Mouse (Mus musculus): Measurements from ENCODE around the gene Trim33.
A peak's percentile ranks its signal among the peaks of the same experiment; 100 is the strongest.

Gene Trim33

GRCm38 (mm10) chr3:103364182-103364945 is 85.3 kb downstream of the Trim33 start:
- DNase-seq: no peak

- DNase-seq: no peak
Observed at GRCm38 (mm10) chr3:103367176-103367970, 88.3 kb downstream of the Trim33 start.

GRCm38 (mm10) chr3:103368731-103369130 is 89.6 kb downstream of the Trim33 start:
- DNase-seq: no peak

DNA sequence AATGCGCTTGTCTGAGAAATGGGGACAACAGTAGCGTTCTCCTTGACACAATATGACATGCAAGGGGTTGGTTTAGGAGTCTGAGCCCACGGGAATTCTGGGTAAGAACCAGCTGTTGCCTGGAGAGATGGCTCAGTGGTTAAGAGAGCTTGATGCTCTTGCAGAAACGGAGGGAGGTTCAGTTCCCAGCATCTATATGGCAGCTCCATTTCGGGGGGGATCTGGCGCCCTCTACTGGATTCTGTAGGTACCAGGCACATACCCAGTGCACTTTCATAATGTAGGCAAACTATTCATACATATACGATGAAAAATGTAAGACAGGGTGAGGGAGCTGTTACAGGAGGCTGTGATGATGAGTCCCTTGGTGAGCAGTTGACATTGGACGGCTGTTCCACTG is 94.9 kb downstream of the Trim33 start:
- peak; percentile 62 to 69 for DNase-seq

- no peak for DNase-seq
Observed at GRCm38 (mm10) chr3:103375181-103375855, 96.2 kb downstream of the Trim33 start.

GRCm38 (mm10) chr3:103378018-103378417 is 98.9 kb downstream of the Trim33 start:
- DNase-seq: no peak

DNA sequence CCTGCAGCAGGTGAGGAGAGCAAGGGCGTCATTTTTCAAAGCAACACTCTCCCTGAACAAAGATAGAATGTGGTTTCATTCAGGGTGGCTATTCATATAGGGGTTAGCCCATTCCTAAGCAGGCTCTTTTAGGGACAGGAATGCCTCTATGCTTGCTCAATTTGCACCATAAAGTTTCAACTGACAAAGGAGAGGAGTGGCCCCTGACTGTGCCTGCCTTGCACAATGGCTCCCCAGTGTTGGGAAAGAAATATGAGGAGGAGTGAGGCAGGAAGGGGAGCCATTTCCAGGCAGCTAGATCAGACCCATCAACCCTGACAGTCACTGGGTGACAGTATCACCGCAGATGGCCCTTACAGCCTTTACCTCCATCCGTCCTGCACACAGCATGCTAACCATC is 100.3 kb downstream of the Trim33 start:
- DNase-seq: no peak

- DNase-seq: no peak
Observed at GRCm38 (mm10) chr3:103380814-103381213, 101.7 kb downstream of the Trim33 start.

DNA sequence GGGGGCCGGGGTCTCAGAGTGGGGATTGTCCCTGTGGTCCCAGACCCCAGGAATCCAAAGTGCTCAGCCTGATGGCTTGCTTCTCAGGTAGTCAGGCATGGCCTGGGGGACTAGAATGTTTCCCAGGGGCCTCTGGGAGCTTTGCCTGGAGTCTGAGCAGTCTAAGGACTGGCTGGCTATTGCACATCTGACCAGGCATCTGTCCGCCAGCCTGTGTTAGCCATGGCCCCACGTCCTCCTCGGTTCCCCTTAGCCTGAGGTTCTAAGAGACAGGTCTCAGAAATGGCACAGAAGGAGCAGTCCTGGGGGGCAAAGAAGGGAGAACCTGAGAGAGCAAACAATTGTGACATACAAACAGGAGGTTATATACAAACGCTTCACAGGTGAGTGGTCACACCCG is 102.3 kb downstream of the Trim33 start:
- no peak for DNase-seq

- peak; percentile 87 to 90 for DNase-seq
Observed at GRCm38 (mm10) chr3:103382872-103383567, 103.9 kb downstream of the Trim33 start.

DNA sequence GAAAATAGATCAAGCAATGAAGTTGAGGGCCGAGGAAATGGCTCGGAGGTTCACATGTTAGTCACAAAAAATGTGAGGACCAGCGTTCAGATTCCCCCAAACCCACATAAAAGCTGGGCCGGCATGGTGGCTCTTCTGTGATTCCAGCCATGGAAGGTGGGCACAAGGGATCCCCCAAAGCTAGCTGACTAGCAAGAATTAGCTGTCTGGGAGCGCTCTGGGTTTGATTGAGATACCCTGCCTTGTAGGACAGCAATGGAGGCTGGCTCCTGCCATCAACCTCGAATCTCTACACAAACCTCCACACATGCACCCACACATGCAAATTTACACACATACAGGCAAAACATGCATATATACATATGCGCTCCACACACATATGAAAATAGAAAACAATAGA is 105.4 kb downstream of the Trim33 start:
- no peak for DNase-seq

DNA sequence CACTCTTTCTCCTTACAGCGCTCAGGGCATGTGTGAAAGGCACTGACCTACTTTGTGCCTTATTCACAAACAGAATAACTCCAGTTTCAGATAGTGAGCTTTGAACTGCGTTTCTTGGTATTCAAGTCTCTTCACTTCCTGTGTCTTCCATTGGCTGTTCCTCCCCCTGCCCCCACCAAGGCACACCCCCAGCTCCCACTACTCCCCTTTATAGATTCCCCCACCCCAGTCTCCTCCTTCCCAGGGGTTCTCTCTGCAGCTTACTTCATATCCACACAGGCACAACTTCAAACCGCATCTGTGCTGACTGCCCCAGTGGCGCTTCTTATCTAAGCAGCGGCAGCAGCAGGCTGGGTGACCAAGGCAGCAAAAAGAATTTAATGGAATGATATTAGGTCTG is 105.9 kb downstream of the Trim33 start:
- no peak for DNase-seq

GRCm38 (mm10) chr3:103385383-103386291 is 106.5 kb downstream of the Trim33 start:
- no peak for DNase-seq

DNA sequence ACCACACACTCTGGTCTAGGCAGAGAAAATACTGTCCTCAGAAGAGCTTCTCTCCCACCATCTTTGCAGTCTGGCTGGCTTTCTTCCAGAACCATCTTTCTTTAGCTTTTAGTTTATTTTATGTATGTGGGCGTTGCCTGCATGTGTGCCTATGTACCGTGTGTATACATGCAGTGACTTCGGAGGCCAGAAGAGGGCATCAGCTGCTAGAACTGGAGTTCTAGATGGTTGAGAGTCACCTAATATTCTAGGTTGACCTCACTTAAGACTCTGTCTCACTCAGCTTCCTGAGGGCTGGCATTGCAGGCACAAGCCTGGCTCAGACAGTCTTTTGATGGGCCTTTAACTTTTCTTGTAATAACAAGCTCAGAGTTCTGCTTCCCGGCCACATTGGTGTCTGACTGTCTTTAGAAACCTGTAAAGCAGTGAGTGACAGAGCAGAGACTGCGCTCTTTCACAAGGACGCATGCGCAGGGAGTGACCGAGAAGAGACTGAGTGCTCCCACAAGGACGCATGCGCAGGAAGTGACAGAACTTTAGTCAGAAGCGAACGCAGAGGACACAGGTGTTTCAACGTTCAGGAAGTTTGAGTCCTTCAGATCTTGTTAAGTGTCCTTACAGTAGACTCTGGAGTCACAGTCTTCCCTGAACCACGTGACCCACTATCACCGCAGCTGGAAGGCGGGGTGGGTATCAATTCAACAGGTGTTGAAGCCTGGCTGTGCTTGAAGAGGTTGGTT is 107.4 kb downstream of the Trim33 start:
- no peak for DNase-seq

- peak; percentile 54 to 57 for DNase-seq
Observed at GRCm38 (mm10) chr3:103392613-103393258, 113.6 kb downstream of the Trim33 start.

DNA sequence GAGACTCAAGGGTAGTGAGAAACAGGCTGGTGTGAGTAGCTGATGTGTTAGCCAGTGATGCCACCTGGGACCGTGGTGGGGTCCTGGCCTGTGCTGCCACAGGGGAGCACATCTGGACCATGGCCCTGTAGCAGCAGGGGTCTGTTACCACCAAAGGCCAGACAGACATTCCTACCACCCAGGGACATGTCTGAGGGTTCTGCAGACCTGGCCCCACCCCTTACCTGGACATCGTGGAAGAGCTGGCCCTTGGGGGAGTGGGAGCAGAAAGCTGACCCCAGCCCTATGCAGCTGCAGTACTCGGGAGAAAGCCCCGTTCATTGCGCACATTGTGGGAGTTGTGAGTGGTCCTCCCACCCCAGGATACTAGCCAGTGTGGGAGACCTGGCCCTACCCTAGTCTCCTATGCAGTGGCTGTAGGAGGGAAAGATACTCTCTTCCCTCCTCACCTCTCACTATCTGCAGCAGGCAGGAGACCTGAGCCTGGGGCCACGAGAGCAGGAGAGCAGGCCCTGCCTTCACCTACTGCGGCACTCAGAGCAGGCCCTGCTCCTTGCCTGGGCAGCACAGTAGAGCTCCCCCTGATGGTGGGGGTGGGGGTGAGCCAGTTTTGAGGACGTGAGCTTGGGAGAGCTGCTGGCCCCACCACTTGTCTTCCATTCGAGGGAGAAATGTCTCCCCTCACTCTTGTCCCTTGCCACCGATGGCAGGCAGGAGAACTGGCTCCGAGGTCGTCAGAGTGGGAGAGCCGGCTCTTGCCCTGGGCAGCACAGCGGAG is 114.4 kb downstream of the Trim33 start:
- peak in 1 of 2 experiments; percentile 5 for DNase-seq

DNA sequence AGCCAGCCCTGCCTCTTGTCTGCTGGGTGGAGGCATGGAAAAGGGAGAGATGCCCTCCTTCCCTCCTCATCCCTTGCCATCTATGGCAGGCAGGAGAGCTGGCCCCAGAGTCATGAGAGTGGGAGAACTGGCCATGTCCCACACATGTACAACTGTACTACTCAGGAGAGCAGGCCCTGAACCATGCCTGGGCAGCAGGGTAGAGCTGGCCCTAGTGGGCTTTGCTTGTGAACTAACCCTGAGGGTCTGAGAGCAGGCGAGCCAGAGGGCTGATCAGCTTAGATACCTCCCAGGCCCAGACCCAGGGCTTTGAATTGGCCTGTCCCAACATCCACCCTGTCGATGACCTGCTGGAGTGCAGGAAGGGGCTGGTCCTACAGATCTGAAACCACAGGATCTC is 115.0 kb downstream of the Trim33 start:
- no peak for DNase-seq

DNA sequence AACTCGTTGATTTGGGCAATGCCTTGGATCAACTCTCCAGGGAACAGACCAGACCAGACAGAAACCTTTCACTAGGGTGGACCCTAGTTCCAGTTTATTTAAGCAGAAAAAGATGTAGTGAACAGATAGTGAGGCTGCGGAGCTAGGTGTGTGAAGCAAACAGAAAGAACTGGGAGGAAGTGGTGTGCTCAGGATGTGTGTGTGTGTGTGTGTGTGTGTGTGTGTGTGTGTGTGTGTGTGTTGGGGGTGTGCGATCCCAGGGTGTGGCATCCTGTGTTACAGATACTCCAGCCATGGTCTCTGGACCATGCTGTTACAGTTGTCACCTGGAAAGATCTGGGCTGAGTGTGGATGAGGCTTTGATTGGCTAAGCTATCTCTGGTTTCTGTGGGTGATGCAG is 118.4 kb downstream of the Trim33 start:
- no peak for DNase-seq

DNA sequence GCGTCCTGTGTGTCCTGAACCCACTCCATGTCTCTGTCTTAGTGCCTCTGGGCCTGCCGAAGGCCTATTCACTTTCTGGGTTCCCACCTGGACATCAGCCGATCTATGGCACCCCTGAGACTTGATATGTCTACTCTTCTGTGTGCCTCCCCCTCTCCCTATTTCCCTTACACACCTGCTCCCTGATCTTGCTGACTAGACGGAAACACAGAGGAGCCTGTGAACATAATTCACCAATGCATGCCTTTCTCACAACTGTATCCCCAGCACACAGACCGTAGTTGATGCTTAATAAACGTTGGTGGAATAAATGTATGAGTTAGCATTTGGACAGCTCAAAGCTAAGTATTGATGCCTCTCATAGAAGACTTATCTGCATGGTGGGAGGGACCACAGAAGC is 121.7 kb downstream of the Trim33 start:
- no peak for DNase-seq
